Mouse (Mus musculus) intestine, postnatal 0 days (tissue): ENCODE results near the gene Rbl2. TPM values are rescaled to one million over a fixed set of nuclear protein-coding genes. Genes with fewer than 3 reads are reported as not detected.

Experiments used
- ATAC-seq: fragments of 200-750 bp; cut with Nextera tagmentation; 2 replicates; pipeline ENCODE4 v1.8.0; 2017; ENCODE audit warnings: mild to moderate bottlenecking, moderate TSS enrichment, moderate library complexity
- H3K27ac ChIP-seq: fragments of 300-500 bp; sonication (generic); 2 replicates; pipeline ENCODE4 v1.5.1; 2014; ENCODE audit warnings: mild to moderate bottlenecking, low read depth, low read length, moderate library complexity
- H3K27me3 ChIP-seq: fragments of 300-500 bp; sonication (generic); replicated peaks from 2 replicates; pipeline ENCODE4 v1.6.1; 2014; ENCODE audit warnings: low read length, mixed read lengths; ENCODE audit not compliant: control insufficient read depth, insufficient read depth
- H3K36me3 ChIP-seq: fragments of 300-500 bp; sonication (generic); 2 replicates; pipeline ENCODE4 v1.6.1; 2014; ENCODE audit warnings: mild to moderate bottlenecking, moderate library complexity; ENCODE audit not compliant: control insufficient read depth, insufficient read depth
- H3K4me1 ChIP-seq: fragments of 300-500 bp; sonication (generic); replicated peaks from 2 replicates; pipeline ENCODE4 v1.6.1; 2014; ENCODE audit warnings: antibody characterized with exemption, low read length, mixed read lengths; ENCODE audit not compliant: control insufficient read depth, insufficient read depth
- H3K4me2 ChIP-seq: fragments of 300-500 bp; sonication (generic); replicated peaks from 2 replicates; pipeline ENCODE4 v1.6.1; 2014; ENCODE audit warnings: low read depth, mild to moderate bottlenecking, moderate library complexity
- H3K4me3 ChIP-seq: fragments of 300-500 bp; sonication (generic); 2 replicates; pipeline ENCODE4 v1.5.1; 2014; ENCODE audit warnings: low read depth, low read length
- H3K9ac ChIP-seq: fragments of 300-500 bp; sonication (generic); 2 replicates; pipeline ENCODE4 v1.6.1; 2014; ENCODE audit warnings: mild to moderate bottlenecking, low read depth, low read length
- H3K9me3 ChIP-seq: fragments of 300-500 bp; sonication (generic); 2 replicates; pipeline ENCODE4 v1.6.1; 2016; ENCODE audit warnings: mixed run types; ENCODE audit not compliant: control insufficient read depth
- CTCF ChIP-seq: sonication (generic); IDR thresholded peaks from 2 replicates; pipeline ENCODE4 v1.5.1; 2016; ENCODE audit warnings: low read depth, mild to moderate bottlenecking, control low read depth, antibody characterized with exemption, moderate library complexity
- WGBS: fragments of 180-500 bp; shearing (Covaris S2); extraction: QIAGEN DNeasy Blood & Tissue Kit; methylation state at CpG from one replicate; pipeline ENCODE4 v1.1.7; 2014; 5-methylcytosine and 5-hydroxymethylcytosine counted together
- polyA plus RNA-seq: library from polyadenylated mRNA; unstranded; fragments of >200 nt; fragmentation: Nextera tagmentation; extraction: Ambion mirVana; gene quantifications from 2 replicates; pipeline ENCODE4 v1.2.1, GENCODE M21; 2015

Gene Rbl2
- polyA plus RNA-seq, 1 experiment from 2014 or later, result 6.5 TPM

- 52% methylated on average over 6 of the region's 6 CpGs for WGBS
- no peak overlapping the region for H3K27ac ChIP-seq
- TF ChIP-seq CTCF, result no peak
Measured at GRCm38 (mm10) chr8:91170152-91170551, 100.3 kb downstream of the Rbl2 start.

GRCm38 (mm10) chr8:91170914-91171313, 101.1 kb downstream of the Rbl2 start:
- no peak for ATAC-seq
- H3K9ac ChIP-seq, result no peak overlapping the region
- no peaks in the 10 kb centered on the region for H3K27me3 ChIP-seq
- H3K27ac ChIP-seq, result no peak overlapping the region
- H3K4me2 ChIP-seq, result no peak overlapping the region
- no peak for TF ChIP-seq CTCF
- no peaks in the 10 kb centered on the region for H3K4me1 ChIP-seq
- no peak overlapping the region for H3K4me3 ChIP-seq
- WGBS, result 36% methylated on average over 14 of the region's 14 CpGs
- no peaks in the 10 kb centered on the region for H3K9me3 ChIP-seq
- H3K36me3 ChIP-seq, result no peaks in the 10 kb centered on the region

More at GRCm38 (mm10) chr8:91170152-91170551, 100.3 kb downstream of the Rbl2 start:
- H3K4me2 ChIP-seq, result no peak overlapping the region
- no peaks in the 10 kb centered on the region for H3K36me3 ChIP-seq
- no peak overlapping the region for H3K9ac ChIP-seq
- H3K4me3 ChIP-seq, result no peak overlapping the region
- no peaks in the 10 kb centered on the region for H3K27me3 ChIP-seq
- no peaks in the 10 kb centered on the region for H3K9me3 ChIP-seq
- no peaks in the 10 kb centered on the region for H3K4me1 ChIP-seq
- ATAC-seq, result no peak

DNA sequence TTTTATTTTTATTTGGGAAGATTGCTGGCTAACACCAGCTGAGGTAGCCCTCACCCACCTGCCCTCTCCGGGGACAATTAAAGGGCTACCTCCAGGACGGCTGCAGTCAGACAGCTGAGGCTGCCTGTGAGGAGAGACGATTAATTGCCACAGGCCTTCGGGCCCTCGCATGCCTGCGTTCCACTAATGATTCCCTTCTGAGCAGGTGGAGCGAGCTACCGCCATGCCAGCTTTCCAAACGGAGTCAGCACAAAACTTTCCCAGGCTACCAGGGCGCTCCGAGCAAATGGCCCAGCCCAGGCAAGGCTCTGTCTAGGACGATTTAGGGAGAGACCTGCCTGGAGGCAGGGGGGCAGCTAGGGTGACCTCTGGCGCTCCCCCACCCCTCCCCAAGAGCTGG, 101.7 kb downstream of the Rbl2 start:
- H3K9me3 ChIP-seq, result no peaks in the 10 kb centered on the region
- H3K4me2 ChIP-seq, result no peak overlapping the region
- WGBS, result 56% methylated on average over 13 of the region's 13 CpGs
- no peak overlapping the region for H3K4me3 ChIP-seq
- no peaks in the 10 kb centered on the region for H3K36me3 ChIP-seq
- no peak overlapping the region for H3K9ac ChIP-seq
- H3K27ac ChIP-seq, result no peak overlapping the region
- H3K27me3 ChIP-seq, result no peaks in the 10 kb centered on the region
- no peak for ATAC-seq
- no peak for TF ChIP-seq CTCF
- H3K4me1 ChIP-seq, result no peaks in the 10 kb centered on the region

Other genes starting within 250 kb of the Rbl2 start
- gene Chd9, start 241.7 kb upstream of the Rbl2 start, polyA plus RNA-seq, result 234 and 236 TPM in 2 replicates
- gene Aktip, start 129.9 kb downstream of the Rbl2 start, polyA plus RNA-seq, result 29.1 and 29.9 TPM in 2 replicates
- 2.6 and 2.7 TPM in 2 replicates for gene Rpgrip1l, start 243.2 kb downstream of the Rbl2 start, polyA plus RNA-seq
- gene Fto, start 243.5 kb downstream of the Rbl2 start, polyA plus RNA-seq, result 21.7 and 22.7 TPM in 2 replicates